Mouse (Mus musculus): ENCODE measurements around the gene Spin2g.
"Not testable (repeated sequence)": the region's sequence is repeated elsewhere in the genome, so short reads cannot be mapped to it uniquely, and the experiment has no call there.

Gene Spin2g

GRCm38 (mm10) chrX:34238633-34239032 lies at the start of gene Spin2g:
Spin2g (minus strand) TSS chrX:34238733.
- DNase-seq (ENCODE audit: extremely low read depth, insufficient read length, low spot score), result not testable (repeated sequence)
